Mouse (Mus musculus): ENCODE measurements at regions not wholly inside any gene's neighbourhood (a gene's known extent, or its start where the extent isn't known, plus 50 kb on each side); places are given as distances from the start of the nearest gene placed in this dataset.

DNA sequence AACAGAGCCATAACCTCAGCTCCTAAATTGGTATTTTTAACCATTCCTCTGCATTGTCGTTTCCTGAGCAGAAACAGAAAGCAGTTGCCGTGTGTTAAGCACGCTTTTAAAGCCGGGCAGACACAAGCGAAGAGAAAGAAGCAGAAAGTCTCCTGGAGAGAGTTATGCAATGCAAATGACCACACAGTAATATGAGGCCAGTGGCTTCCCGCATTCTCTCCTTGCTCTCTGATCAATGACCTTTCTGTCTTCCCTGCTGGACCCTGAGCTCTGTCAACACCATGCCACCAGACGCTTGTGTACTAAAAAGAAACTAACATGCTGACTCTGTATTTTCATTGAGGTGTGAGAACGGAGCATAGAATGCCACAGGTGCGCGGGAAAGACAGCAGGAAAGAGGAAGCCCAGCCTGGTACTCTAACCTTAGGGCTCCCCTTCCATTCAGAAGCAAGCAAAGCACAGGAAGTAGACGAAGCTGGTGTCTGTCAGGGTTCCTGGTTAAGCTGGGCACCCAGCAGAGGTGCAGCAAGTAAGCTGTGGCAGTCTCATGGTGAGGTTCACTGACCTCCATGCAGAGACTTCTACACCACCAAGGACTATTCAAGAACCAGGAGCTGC lies 151.9 kb downstream of the Utp18 start:
- Histone ChIP-seq H3K9ac (no peak overlapping the region), H3K4me1 (ENCODE audit: insufficient read depth) (no peaks in the 10 kb centered on the region), H3K9me3 (ENCODE audit: low read length) (no peaks in the 10 kb centered on the region), H3K27ac (ENCODE audit: low read depth, low read length) (no peak overlapping the region), H3K36me3 (ENCODE audit: insufficient read depth) (no peaks in the 10 kb centered on the region), H3K4me3 (ENCODE audit: low read depth, low read length) (no peak overlapping the region), H3K27me3 (ENCODE audit: insufficient read depth, low read length) (no peaks in the 10 kb centered on the region), H3K4me2 (ENCODE audit: low read depth) (no peak overlapping the region)
- DNase-seq (no peak), ATAC-seq (no peak)
- WGBS = 64% methylated on average over 11 of the region's 11 CpGs
- no peak for TF ChIP-seq CTCF (IDR thresholded peaks at IDR 0.05; ENCODE audit: low read depth)

GRCm38 (mm10) chr11:93729119-93729518 lies 156.4 kb downstream of the Utp18 start:
- 92% methylated on average over 9 of the region's 9 CpGs for WGBS
- no peak for ATAC-seq
- DNase-seq = no peak

DNA sequence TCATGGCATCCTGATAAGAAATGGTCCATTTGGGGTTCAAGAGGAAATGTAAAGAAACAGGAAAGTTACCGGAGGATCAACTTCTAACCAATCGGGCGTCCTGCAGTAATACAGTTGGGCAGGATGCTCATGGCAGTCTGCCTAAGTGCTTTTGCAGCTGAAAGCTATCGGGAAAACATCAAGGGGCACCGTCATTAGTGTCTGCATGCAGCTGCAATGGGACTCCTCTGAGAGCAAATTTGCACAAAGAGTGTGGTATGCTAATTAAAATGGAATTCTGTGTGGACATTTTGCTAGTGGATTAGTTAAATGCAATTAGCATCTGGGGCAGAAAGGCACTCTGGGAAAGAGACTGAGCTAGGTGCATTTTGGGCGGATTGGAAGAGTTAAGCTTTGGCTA lies 160.3 kb downstream of the Utp18 start:
- Histone ChIP-seq H3K9me3 (ENCODE audit: low read length) (no peaks in the 10 kb centered on the region), H3K27me3 (ENCODE audit: insufficient read depth, low read length) (no peaks in the 10 kb centered on the region), H3K9ac (no peak overlapping the region), H3K4me2 (ENCODE audit: low read depth) (no peak overlapping the region), H3K36me3 (ENCODE audit: insufficient read depth) (no peaks in the 10 kb centered on the region), H3K4me3 (ENCODE audit: low read depth, low read length) (no peak overlapping the region), H3K27ac (ENCODE audit: low read depth, low read length) (no peak overlapping the region), H3K4me1 (ENCODE audit: insufficient read depth) (no peaks in the 10 kb centered on the region)
- WGBS = 19% methylated on average over 6 of the region's 6 CpGs
- ATAC-seq (peak; percentile 67; the same call in 1 of the 2 replicates), DNase-seq (peak; percentile 31)
- TF ChIP-seq CTCF (IDR thresholded peaks at IDR 0.05; ENCODE audit: low read depth) = no peak

More at GRCm38 (mm10) chr11:93729119-93729518, 156.4 kb downstream of the Utp18 start:
- Histone ChIP-seq H3K36me3 (ENCODE audit: insufficient read depth) (no peaks in the 10 kb centered on the region), H3K27me3 (ENCODE audit: insufficient read depth, low read length) (no peaks in the 10 kb centered on the region), H3K4me3 (ENCODE audit: low read depth, low read length) (no peak overlapping the region), H3K9ac (no peak overlapping the region), H3K4me2 (ENCODE audit: low read depth) (no peak overlapping the region), H3K27ac (ENCODE audit: low read depth, low read length) (no peak overlapping the region), H3K4me1 (ENCODE audit: insufficient read depth) (no peaks in the 10 kb centered on the region), H3K9me3 (ENCODE audit: low read length) (no peaks in the 10 kb centered on the region)
- no peak for TF ChIP-seq CTCF (IDR thresholded peaks at IDR 0.05; ENCODE audit: low read depth)

DNA sequence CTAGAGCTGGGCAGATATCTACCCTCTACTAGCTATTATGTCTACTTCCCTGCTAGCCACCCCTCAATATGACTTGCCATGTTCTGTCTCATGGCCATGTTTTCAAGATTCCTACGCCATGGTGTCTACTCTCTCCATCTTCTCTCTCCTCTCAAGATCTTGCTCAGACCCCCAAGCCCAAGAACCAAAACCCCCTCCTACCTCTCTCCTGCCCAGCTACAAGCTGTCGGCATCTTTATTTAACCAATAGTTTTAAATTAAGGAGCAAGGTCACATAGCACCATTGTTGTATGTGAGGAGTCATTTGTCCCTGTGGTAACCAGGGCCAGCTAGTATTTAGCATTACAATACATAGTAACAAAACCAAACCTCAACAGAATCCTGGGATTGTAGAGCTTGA lies 166.4 kb downstream of the Utp18 start:
- Histone ChIP-seq H3K27ac (ENCODE audit: low read depth, low read length) (no peak overlapping the region), H3K9me3 (ENCODE audit: low read length) (no peaks in the 10 kb centered on the region)
- ATAC-seq = no peak

DNA sequence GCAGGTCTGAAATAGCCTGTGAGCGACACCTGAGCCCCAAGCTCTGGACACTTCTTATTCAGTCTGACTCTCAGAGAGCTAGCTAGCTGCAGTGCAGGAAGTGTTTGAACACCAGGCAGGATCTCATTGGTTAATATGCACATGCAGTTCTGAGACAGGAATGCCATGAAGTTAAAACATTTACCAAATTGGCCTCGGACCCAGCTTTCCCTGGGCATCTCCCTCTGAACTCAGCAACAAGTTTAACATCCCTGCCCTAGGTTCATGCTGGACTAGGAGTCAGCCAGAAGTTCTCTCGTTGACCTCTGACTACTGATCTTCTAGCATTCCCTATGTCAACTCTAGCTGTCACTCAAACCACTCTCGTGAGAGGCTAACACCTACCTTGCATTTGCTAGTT lies 175.9 kb downstream of the Utp18 start:
- Histone ChIP-seq H3K4me1 (ENCODE audit: insufficient read depth) (no peaks in the 10 kb centered on the region), H3K4me3 (ENCODE audit: low read depth, low read length) (no peak overlapping the region), H3K9me3 (ENCODE audit: low read length) (no peaks in the 10 kb centered on the region), H3K9ac (no peak overlapping the region), H3K36me3 (ENCODE audit: insufficient read depth) (no peaks in the 10 kb centered on the region), H3K4me2 (ENCODE audit: low read depth) (no peak overlapping the region), H3K27ac (ENCODE audit: low read depth, low read length) (no peak overlapping the region), H3K27me3 (ENCODE audit: insufficient read depth, low read length) (no peaks in the 10 kb centered on the region)
- ATAC-seq (no peak), DNase-seq (no peak)
- TF ChIP-seq CTCF (IDR thresholded peaks at IDR 0.05; ENCODE audit: low read depth) = no peak
- 82% methylated on average over 4 of the region's 4 CpGs for WGBS

More for the DNA sequence above, 166.4 kb downstream of the Utp18 start:
- Histone ChIP-seq H3K4me2 (ENCODE audit: low read depth) (no peak overlapping the region), H3K9ac (no peak overlapping the region), H3K4me1 (ENCODE audit: insufficient read depth) (no peaks in the 10 kb centered on the region), H3K36me3 (ENCODE audit: insufficient read depth) (no peaks in the 10 kb centered on the region), H3K27me3 (ENCODE audit: insufficient read depth, low read length) (no peaks in the 10 kb centered on the region), H3K4me3 (ENCODE audit: low read depth, low read length) (no peak overlapping the region)
- DNase-seq = no peak
- 69% methylated on average over 2 of the region's 2 CpGs for WGBS
- no peak for TF ChIP-seq CTCF (IDR thresholded peaks at IDR 0.05; ENCODE audit: low read depth)

GRCm38 (mm10) chr11:93696982-93697541 lies 188.5 kb downstream of the Utp18 start:
- 89% methylated on average over 8 of the region's 8 CpGs for WGBS
- DNase-seq = no peak
- Histone ChIP-seq H3K4me3 (ENCODE audit: low read depth, low read length) (no peak overlapping the region), H3K4me2 (ENCODE audit: low read depth) (no peak overlapping the region), H3K27ac (ENCODE audit: low read depth, low read length) (no peak overlapping the region), H3K27me3 (ENCODE audit: insufficient read depth, low read length) (no peaks in the 10 kb centered on the region), H3K9ac (no peak overlapping the region), H3K9me3 (ENCODE audit: low read length) (no peaks in the 10 kb centered on the region), H3K36me3 (ENCODE audit: insufficient read depth) (no peaks in the 10 kb centered on the region), H3K4me1 (ENCODE audit: insufficient read depth) (no peaks in the 10 kb centered on the region)
- ATAC-seq = no peak
- TF ChIP-seq CTCF (IDR thresholded peaks at IDR 0.05; ENCODE audit: low read depth) = no peak

GRCm38 (mm10) chr11:93696096-93696890 lies 189.3 kb downstream of the Utp18 start:
- no peaks in the 10 kb centered on the region for H3K27me3 ChIP-seq (ENCODE audit: insufficient read depth, low read length)
- no peaks in the 10 kb centered on the region for H3K36me3 ChIP-seq (ENCODE audit: insufficient read depth)
- no peak for DNase-seq
- H3K4me1 ChIP-seq (ENCODE audit: insufficient read depth) = no peaks in the 10 kb centered on the region
- TF ChIP-seq CTCF (IDR thresholded peaks at IDR 0.05; ENCODE audit: low read depth) = no peak
- H3K27ac ChIP-seq (ENCODE audit: low read depth, low read length) = no peak overlapping the region
- H3K9me3 ChIP-seq (ENCODE audit: low read length) = no peaks in the 10 kb centered on the region
- H3K4me3 ChIP-seq (ENCODE audit: low read depth, low read length) = no peak overlapping the region
- no peak overlapping the region for H3K9ac ChIP-seq
- WGBS = 68% methylated on average over 12 of the region's 12 CpGs
- no peak overlapping the region for H3K4me2 ChIP-seq (ENCODE audit: low read depth)
- ATAC-seq = no peak

All from forebrain, postnatal 0 days (tissue).